Mouse (Mus musculus) right cerebral cortex, postnatal 10 days (tissue): ENCODE measurements at regions not wholly inside any gene's neighbourhood (a gene's known extent, or its start where the extent isn't known, plus 50 kb on each side); places are given as distances from the start of the nearest gene placed in this dataset.
A peak's percentile ranks its signal among the peaks of the same experiment; 100 is the strongest.

Experiments
- DNase-seq, 2 experiments: peaks; one replicate each; pipeline ENCODE4 v3.0.0; 2021; ENCODE audit warnings: low spot score in 2 of 2

DNA sequence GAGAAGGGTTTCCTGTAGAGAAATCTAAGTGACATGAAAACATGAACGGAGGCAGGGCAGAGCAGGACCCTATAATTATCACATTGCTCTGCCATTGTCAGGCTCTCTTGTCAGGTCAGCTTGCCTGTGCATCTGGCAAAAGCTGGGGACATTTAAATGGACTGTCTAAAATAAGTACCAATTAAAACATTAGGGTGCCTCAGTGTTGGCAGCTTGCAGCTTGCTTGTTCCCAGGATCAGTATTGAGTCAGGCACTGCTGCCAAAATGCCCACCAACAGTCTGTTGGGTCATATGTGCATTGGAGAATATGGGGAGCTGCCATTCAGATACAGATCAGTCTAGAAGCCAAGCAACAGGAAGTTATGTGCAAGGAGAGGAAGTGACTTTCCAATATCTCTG is 349.5 kb upstream of the B3gat1 start:
- peak; percentile 43 to 69 for DNase-seq

DNA sequence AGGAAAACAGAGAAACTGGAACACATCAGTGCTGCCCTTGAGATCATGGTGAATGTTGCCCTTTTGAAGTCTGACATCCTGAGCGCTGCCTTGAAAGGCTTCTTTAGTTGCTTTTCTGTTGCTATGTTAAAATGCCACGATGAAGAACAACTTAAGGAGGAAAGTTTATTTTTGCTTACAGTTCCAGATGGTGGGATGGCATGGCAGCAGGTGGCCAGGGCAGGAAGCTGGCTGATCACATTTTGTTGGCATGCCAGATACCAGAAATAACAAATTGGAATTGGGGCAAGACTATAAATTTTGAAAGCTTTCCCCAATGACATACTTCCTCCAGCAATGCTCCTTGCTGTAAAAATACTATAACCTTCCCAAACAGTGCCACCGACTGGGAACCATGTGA is 334.9 kb upstream of the B3gat1 start:
- DNase-seq, result peak; percentile 38 to 64

DNA sequence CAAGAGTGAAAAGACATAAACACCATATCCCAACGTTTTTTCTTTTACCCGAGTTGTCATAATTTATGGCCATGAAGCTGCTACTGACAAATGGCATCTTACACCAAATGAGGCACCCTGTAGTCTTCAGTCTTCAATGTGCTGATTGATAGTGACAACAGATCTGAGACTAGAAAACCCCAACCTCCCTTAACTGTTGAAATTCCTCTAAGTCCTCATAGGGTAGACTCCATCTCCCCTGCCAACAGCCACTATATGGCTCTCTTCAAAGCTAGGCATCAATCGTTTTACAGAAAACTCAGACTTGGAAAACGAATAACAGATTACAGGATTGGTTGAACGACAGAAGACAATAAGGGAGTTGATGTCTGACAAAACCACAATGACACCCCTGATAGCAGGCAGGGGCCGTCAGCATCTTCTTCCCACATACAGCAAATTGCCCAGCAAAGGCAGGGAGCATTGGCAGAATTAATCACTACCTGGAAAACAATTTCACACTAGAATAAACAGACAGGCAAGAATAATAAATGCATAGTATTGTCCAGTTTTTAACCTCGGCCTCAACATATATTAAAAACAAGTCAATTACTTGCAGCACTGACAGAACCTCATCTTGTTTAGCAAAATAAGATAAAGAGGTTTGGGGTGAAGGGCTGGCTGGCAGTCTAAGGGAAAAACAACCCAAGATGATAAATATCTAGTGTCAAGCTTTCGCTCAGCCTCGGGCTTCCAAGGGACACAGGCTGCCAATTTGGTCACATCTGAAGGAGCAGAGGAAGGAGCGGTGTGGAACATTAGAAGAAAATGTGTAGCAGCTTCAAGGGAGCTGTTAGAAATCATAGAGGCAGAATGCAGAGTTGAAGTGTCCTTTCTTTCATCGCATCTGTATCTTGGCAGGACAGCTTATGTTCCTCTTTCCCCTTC is 310.4 kb upstream of the B3gat1 start:
- no peak for DNase-seq

DNA sequence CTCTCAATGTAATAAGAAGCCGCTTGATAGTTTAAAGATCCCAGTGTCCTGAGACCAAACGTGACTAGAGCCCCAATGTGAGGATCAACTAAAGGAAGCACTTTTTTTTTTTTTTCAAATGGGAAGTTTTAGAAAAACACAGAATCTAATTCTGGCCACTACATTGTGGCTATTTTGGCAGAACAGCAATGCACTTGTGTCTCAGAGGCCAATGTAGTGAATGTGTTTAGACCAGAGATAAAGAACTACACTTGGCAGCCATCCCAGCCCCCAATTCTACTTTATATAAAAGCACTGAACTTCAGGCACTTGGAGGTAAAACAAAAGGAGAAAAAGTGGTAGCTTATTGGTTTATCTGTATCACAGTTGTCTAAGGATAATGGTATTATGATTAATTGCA is 298.0 kb upstream of the B3gat1 start:
- peak; percentile 60 to 67 for DNase-seq

DNA sequence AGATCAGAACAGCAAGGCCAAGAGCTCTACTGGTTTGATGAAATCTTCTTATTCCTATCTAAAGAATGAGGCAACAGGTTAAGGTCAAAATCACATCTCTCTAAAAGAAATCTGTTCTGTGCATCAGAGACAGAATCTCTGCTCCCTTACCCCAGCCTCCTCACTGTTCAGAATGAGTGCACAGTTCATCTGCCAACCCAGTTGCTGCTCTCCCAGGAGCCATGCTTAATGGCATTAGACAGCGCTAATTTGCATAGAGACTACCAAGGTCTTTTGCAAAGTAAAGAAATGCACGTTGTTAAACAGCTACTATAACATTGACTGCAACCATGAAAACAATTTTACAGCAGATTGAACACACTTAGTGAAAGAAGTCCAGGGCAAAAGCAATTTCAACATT is 296.3 kb upstream of the B3gat1 start:
- DNase-seq, result no peak

DNA sequence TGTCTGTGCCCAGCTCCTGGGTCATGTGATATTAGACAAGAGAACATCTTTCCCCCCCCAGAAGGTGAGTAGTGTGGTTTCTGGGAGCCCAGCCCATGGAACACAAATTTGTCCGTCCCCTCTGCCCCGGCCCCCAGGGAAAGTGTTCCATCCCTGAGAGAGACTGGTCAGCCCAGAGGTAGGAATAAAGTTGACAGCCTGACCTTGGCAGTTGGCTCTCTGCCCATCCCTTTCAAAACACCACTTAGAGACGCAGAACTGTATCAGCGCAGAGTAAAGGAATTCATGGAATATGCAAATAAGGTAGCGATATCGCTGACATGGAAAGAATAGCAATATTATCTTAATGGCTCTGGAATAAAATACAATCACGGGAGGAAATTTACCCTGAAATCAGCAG is 279.6 kb upstream of the B3gat1 start:
- DNase-seq, result no peak

DNA sequence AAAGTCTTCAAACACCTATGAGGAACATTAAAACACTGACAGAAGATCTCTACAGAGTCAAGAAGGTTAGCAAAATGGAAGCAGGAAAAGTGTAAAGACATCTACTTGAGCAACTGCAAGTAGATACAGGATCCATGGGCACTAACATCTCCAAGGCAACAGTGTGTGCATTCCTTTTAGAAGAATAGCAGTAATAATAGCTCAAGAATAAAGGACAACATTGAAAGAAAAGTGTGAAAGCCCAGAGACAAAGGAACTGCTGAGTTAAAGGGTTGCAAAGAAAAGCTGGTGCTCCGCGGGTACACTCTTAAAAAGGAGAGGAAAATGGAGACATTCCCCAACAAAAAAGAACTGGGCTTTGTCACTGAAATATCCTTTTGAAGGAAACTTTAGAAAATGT is 272.4 kb upstream of the B3gat1 start:
- no peak for DNase-seq

DNA sequence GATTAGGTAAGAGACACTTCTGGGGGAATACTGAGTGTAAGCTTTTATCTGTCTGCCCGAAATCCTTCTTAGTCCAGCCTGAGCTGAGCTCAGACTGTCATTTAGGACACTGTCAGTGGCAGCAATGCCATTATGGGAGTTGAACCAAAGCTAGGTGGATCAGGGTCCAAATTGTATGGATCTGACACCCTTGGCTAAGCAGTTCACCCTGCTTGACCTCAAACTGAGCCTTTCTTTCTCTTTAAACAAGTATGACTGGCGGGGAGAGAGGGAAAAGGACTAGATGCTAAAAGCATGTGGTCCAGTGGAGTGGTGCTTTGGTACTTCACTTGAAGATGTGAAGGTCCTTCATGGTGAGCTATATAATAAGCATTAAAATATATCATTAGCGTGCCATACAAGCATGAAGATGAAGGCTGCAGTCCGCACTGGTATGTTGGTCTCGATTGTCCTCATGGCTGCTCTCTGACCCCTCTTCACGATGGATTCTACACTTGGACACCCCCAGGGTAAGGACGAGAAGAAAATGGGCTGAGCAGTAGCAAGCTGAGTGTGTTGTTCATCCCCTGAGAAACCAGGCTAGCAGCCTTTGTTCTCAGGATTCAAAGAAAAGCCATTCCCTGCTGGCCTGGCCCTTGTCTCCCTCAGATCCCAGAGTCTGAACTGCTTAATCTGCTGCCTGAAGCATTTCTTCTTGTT is 262.7 kb upstream of the B3gat1 start:
- no peak for DNase-seq

DNA sequence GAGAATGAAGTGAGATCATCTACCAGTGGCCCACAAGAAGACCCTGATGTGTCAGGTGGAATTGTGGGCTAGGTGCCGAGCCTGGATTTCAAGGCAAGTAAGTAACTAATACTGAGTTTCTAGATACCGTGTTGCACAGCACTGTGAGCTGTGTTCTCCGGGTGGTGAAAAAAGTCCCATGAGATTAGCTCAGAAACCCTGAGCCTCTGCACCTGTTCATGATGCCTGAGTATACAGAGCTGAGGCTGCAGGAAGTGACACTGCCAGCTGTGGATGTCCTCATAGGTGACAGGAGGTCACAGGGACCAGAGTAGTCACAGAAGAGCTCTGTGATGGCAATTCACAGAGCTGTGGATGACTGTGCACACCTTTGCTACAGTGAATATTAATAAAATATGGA is 257.2 kb upstream of the B3gat1 start:
- no peak for DNase-seq

DNA sequence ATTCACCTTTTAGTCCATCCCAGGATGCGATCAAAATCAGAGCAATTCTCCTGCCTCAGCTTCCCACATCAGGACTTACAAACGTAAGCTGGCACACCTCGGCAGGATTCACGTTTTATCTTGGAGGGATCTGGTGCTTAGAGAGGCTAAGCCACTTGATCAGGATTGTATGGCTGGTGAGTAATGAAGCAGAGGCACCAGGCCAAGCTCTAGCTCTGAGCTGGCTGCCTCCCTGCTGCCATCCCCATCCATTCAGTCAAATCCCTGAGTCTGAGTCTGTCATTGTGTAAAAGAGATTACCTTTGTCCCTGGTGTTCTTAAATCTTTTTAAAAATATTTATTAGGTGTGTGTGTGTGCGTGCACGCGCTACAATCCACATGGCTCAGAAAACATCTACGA is 252.6 kb upstream of the B3gat1 start:
- DNase-seq, result no peak

DNA sequence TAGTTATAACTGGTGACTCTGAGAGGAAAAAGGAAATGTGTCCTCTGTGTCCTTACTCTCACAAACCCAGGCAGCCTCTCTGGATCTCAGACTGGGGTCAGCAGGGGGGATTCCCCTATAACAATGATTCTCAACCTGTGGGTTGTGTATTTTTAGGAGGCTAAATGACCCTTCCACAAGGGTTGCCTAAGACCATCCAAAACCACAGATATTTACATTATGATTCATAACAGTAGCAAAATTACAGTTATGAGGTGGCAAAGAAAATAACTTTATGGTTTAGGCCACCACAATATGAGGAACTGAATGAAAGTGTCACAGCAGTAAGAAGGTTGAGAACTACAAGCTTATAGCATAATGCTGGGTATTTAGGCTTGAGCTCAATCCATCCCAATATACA is 251.6 kb upstream of the B3gat1 start:
- DNase-seq, result no peak

DNA sequence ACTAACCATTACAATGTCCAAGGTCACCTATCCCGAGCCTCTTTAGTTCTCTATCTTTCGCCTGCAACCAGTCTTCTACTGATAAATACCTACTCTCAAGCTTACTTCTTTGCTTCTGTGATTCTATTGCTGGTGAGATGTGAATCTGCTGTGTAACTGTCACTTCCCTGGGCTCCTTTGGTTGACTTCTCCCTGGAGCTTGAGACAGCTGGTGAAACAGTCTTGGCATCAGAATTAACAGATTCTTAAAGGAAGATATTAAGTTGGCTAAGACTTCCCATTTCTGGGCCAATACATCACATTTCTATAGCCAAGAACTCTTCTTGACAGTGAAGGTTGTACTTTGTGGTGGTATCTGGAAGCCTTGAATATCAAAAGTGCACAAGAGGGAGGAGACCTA is 239.8 kb upstream of the B3gat1 start:
- no peak for DNase-seq

DNA sequence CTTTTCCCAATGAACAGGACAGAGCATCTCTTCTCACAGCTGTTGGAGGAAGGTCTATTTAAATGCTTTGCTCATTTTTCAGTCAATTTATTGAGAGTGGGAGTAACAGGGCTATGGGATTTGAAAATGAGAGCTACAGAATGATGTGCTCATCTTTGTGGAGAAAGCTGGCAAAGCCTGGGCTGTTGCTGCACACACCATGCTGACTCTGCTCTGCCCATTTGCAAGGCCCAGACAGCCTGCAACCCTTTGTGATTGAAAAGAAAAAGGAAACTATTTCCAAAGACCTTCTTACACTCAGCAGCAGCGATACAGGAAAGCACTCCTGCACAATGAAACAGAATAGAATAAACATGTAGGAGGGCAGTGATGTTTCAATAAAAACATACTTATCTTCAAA is 231.5 kb upstream of the B3gat1 start:
- no peak for DNase-seq

DNA sequence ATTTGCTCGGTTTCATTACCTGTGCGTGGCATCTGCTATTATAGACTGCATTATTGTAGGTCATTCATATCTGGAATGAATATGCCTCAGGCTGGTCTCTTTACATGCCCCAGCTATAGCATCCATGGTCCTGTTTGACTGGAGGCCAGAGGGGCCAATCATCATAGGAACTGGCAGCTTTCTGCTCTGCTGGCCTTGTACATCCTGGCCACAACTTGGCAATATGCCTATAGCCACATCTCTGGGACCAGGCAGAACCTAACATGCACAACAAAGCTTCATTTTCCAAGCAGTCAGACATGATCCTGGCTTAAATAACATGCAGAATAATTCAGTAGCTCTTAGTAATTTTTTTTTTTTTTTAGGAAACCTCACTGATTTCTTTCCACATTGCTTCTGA is 227.6 kb upstream of the B3gat1 start:
- DNase-seq, result no peak

DNA sequence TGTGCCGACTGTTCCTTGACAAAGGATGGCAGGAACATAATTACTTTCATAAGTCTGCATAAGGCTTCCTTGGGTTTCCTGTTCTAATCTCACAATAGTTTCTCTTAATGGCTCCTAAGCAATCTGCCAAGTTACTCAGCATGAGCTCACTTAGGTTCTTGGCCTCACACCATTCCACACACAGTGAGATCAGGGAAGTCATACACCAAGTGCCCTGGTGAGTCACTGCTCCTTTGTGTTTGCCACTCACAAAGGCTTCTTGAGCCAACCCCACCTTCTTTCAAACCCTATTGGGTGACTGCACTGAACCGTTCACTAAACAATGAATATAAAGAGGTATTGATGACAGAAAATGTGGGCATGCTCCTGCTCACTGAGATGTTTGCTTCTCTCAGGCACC is 214.9 kb upstream of the B3gat1 start:
- DNase-seq, result no peak

DNA sequence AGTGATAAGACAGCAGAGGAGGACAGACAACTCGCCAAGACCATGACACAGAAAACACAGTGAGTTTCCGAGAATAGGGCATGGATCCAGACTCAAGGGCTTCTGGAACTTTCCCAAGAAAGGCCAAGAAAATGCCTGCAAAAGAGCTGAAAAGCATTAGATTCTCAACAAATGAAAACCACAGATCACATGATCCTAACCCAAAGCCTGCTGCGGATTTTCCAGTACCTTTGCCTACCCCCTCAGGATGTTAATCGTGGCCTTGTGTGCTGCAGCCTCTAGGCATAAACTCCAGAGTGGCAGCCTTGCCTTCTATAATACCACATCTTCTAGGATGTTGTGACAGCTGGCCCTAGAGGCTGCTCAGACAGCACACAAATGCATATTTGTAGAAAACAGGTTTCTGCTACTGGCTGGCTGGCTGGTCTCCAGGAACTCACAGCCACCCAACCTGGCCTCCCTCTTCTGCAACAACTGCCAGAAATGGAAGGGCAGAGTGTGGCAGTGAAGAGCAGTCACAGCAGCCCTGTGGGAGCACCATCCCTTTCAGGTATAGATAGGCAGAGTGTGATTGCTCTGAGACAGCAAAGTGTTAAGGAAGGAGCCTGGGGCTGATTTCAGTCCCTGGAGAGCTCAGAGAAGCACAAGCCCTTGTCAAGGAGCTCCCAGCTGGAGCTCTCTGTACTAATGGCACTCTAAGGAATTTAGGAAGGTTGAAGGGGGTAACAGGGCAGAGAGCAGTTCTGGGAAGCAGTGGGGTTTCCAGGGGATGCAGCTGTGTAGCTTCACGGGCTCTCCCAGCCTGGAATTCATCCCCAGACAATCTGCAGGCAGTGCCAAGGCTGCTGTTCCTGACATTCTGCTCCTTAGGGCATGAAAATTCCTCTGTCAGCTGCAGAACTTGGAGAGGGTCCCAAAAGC is 213.7 kb upstream of the B3gat1 start:
- peak; percentile 38 to 39 for DNase-seq

DNA sequence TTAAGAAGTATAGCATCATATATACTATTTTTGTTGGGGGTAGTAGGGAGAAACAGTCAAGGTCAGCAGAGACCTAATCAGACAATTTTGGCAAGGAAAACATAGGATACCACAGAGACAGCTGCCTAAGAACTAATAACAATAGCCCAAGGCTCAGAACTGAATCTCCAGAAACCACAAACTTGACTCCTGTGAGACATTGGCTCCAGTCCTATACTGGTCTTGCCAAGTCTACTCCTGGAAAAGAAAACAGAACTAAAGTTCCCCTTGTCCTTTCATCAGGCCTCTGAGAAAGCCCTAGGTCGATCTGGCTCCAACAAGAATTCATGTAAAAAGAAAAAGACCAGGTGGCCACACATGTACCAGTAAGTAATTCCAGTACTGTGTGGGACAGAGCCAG is 209.4 kb upstream of the B3gat1 start:
- no peak for DNase-seq

DNA sequence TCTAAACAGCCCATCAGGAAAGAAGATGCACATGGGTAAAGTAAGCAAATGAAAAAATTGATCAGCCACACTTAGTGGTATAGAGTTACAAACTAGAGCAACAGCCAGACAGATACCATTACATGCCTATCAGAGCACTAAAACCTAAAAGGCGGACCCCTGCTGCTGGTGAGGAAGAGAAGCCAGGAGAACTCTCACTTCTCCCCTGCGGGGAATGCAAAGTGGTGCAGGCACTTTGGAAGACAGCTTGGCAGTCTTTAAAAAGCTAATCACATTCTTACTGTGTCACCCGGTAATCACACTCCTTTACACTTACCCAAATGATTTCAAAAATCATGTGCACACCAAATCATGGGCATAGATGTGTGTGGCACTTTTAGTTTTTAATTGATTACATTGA is 204.8 kb upstream of the B3gat1 start:
- no peak for DNase-seq

DNA sequence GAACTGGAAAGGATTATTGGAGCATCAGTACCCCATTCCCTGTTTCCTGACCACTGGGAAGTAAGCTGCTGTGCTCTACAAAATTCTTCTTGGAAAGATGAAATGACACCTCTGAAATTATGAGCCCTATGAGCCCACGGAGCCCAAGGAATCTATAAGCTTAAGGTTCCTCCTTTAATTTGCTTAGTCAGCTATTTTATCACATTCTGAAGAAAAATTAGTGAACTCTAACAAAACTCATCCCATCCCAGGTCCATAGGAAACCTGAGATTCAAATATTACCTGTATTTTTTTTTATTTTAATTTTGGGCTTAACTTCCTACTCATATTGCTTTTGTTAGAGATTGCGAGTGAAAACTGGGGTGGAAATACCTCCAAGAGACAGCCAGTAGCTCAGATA is 194.5 kb upstream of the B3gat1 start:
- no peak for DNase-seq

DNA sequence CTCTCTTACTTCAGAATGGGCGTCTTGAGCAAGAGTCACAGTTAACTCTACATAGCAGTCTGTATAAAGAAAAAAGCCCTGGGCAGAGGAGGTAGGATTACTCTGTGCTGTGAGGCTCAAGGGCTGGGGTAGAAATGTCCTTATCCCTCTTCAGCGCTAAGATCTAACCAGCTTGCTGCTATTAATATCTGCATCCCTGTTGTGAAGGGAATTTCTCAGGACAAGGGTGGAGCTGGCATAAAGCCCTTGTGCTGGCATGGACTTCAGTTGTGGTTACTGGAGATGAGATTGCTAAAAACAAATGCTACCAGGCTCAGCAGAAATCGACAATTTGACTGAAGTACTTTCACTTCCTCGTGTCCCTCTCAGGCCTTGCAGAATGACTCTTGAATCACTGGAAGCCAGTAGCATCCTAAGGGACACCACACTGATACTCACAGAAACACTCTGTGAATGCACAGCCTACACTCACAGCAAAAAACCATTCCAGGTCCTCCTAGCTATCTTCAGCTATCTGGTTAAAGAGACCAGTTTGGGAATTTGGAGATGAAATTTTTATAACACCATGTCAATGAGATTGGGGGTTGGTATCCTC is 185.1 kb upstream of the B3gat1 start:
- DNase-seq, result peak; percentile 45 to 50

DNA sequence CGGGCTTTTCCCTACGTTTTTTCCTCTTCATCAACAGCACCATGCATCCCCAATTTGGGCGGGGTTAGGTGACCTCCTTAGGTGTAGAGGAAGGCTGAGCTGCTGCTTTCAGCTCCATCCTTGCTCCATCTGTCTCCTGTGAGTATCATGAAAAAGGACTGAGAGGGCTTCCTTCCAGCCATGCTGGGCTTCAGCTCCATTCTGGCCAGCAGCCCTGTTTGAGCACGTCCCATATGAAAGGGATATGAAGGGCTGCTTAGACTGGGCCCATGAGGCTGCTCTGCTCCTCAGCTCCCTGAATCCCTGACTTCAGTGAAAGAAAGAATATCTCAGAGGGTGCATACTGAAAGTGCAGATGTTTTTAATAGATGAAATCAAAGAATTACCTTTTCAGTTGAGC is 184.4 kb upstream of the B3gat1 start:
- DNase-seq, result no peak

DNA sequence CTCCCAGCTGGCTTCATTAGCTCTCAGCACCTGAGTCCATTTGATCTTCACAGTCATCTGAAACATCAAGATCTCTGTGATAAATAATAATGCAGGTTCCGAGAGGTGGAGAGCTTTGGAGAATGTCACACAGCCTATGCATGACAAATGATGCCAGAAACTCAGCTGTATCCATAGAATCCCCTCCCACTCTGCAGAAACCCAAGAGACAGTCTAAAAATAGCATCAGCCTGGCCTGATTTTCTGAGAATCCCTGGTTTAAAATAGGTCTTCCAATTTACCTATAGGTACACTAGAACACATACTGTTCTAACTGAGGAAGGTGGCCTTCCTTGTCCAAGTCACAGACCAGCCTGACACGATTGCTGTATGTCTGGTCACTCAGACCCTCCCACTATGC is 184.0 kb upstream of the B3gat1 start:
- DNase-seq, result no peak
